1 mouse cellular context compared by ENCODE assay signal in genomic region chr13:21996101-21996839, GRCm38 (mm10).
TF ChIP-seq lines count a peak whose summit lies in the region.

No protein-coding gene starts in this region.

TF ChIP-seq in CH12.LX, 34 proteins besides CTCF, POLR2A, EP300 and RAD21:
- TF ChIP-seq BHLHE40 (IDR thresholded peaks at IDR 0.05; ENCODE audit: low read depth, low read length) (no peak), TBP (conservative IDR thresholded peaks at IDR 0.05; ENCODE audit: low read depth, low read length) (peak; percentile 99), CHD2 (IDR thresholded peaks at IDR 0.05; ENCODE audit: low read length) (no peak), ZMIZ1 (IDR thresholded peaks at IDR 0.05; ENCODE audit: low read depth, low read length) (no peak), ETS1 (conservative IDR thresholded peaks at IDR 0.05; ENCODE audit: low read depth, low read length) (no peak), MAFK (IDR thresholded peaks at IDR 0.05; ENCODE audit: insufficient replicate concordance, low read length) (peak; percentile 92), IRF4 (IDR thresholded peaks at IDR 0.05; ENCODE audit: low read depth, low read length) (no peak), MEF2A (IDR thresholded peaks at IDR 0.05; ENCODE audit: borderline replicate concordance, low read depth, low read length) (no peak), E2F4 (IDR thresholded peaks at IDR 0.05; ENCODE audit: insufficient replicate concordance, low read depth, low read length) (0 out of 2 replicates have a peak, but pooled peaks have one; percentile 81), ZNF384 (IDR thresholded peaks at IDR 0.05; ENCODE audit: low read depth, low read length) (no peak), ELF1 (IDR thresholded peaks at IDR 0.05; ENCODE audit: low read depth, low read length) (peak; percentile 87), POLR2AphosphoS2 (IDR thresholded peaks at IDR 0.05; ENCODE audit: low read depth, low read length) (no peak)
